Mouse (Mus musculus) gastrocnemius, postnatal 10 days (tissue): ENCODE measurements at regions not wholly inside any gene's neighbourhood (a gene's known extent, or its start where the extent isn't known, plus 50 kb on each side); places are given as distances from the start of the nearest gene placed in this dataset.
"Not testable (repeated sequence)": the region's sequence is repeated elsewhere in the genome, so short reads cannot be mapped to it uniquely, and the experiment has no call there.

Source experiments
- DNase-seq: peaks from one replicate; pipeline ENCODE4 v3.0.0; 2021; ENCODE audit warnings: mixed read lengths

GRCm38 (mm10) chr12:51294971-51295477 is 52.8 kb upstream of the G2e3 start:
- DNase-seq, result no peak

GRCm38 (mm10) chr12:51278358-51278757 is 69.5 kb upstream of the G2e3 start:
- DNase-seq, result no peak

- DNase-seq, result no peak
These were observed 71.9 kb upstream of the G2e3 start for GRCm38 (mm10) chr12:51275818-51276538.

GRCm38 (mm10) chr12:51273486-51273885 is 74.4 kb upstream of the G2e3 start:
- DNase-seq, result no peak

GRCm38 (mm10) chr12:51242839-51243238 is 105.0 kb upstream of the G2e3 start:
- DNase-seq, result no peak

GRCm38 (mm10) chr12:51241131-51241781 is 106.6 kb upstream of the G2e3 start:
- DNase-seq, result no peak

GRCm38 (mm10) chr12:51211691-51212090 is 136.2 kb upstream of the G2e3 start:
- DNase-seq, result no peak

GRCm38 (mm10) chr12:51196289-51196688 is 151.6 kb upstream of the G2e3 start:
- no peak for DNase-seq

- DNase-seq, result no peak
These were observed 152.7 kb upstream of the G2e3 start for GRCm38 (mm10) chr12:51195136-51195535.

- no peak for DNase-seq
These were observed 157.1 kb upstream of the G2e3 start for GRCm38 (mm10) chr12:51190754-51191153.

GRCm38 (mm10) chr12:51190186-51190585 is 157.7 kb upstream of the G2e3 start:
- no peak for DNase-seq

GRCm38 (mm10) chr12:51188229-51188628 is 159.6 kb upstream of the G2e3 start:
- no peak for DNase-seq

GRCm38 (mm10) chr12:51187726-51188125 is 160.1 kb upstream of the G2e3 start:
- no peak for DNase-seq

GRCm38 (mm10) chr12:51185751-51186150 is 162.1 kb upstream of the G2e3 start:
- DNase-seq, result no peak

GRCm38 (mm10) chr12:51174906-51175756 is 172.7 kb upstream of the G2e3 start:
- DNase-seq, result no peak

- DNase-seq, result no peak
These were observed 182.7 kb upstream of the G2e3 start for GRCm38 (mm10) chr12:51165186-51165585.

- DNase-seq, result no peak
These were observed 186.9 kb upstream of the G2e3 start for GRCm38 (mm10) chr12:51160995-51161394.

- no peak for DNase-seq
These were observed 187.7 kb upstream of the G2e3 start for GRCm38 (mm10) chr12:51160122-51160521.

GRCm38 (mm10) chr12:51147963-51148362 is 199.9 kb upstream of the G2e3 start:
- DNase-seq, result no peak

GRCm38 (mm10) chr12:51143840-51144239 is 204.0 kb upstream of the G2e3 start:
- no peak for DNase-seq

GRCm38 (mm10) chr12:51143196-51143595 is 204.7 kb upstream of the G2e3 start:
- no peak for DNase-seq

- not testable (repeated sequence) for DNase-seq
These were observed 214.2 kb upstream of the G2e3 start for GRCm38 (mm10) chr12:51133676-51134075.

GRCm38 (mm10) chr12:51128274-51128673 is 219.6 kb upstream of the G2e3 start:
- no peak for DNase-seq
